Mouse (Mus musculus) E14TG2a.4 (cell line): ENCODE measurements around the gene Ccdc157.

Source experiments
- H3K27me3 ChIP-seq: 2 replicates; pipeline ENCODE4 v1.6.1; 2014; ENCODE audit warnings: low read length, control low read depth; ENCODE audit not compliant: insufficient read depth
- H3K36me3 ChIP-seq: 2 replicates; pipeline ENCODE4 v1.6.1; 2014; ENCODE audit warnings: low read length, control low read depth; ENCODE audit not compliant: insufficient read depth
- H3K4me1 ChIP-seq: replicated peaks from 2 replicates; pipeline ENCODE4 v1.6.1; 2014; ENCODE audit warnings: low read depth, low read length, control low read depth
- H3K4me3 ChIP-seq: replicated peaks from 2 replicates; pipeline ENCODE4 v1.5.1; 2014; ENCODE audit warnings: mild to moderate bottlenecking, low read length
- H3K9me3 ChIP-seq: 2 replicates; pipeline ENCODE4 v1.6.1; 2014; ENCODE audit warnings: low read length, control low read depth
- CTCF ChIP-seq: conservative IDR thresholded peaks from 2 replicates; pipeline ENCODE4 v1.5.1; 2014; ENCODE audit warnings: low read length
- NANOG ChIP-seq: IDR thresholded peaks from 2 replicates; pipeline ENCODE4 v1.6.1; 2014; ENCODE audit warnings: borderline replicate concordance, low read length, mixed read lengths
- POU5F1 ChIP-seq: IDR thresholded peaks from 2 replicates; pipeline ENCODE4 v1.6.1; 2014; ENCODE audit warnings: low read length, borderline replicate concordance

The Ccdc157 gene

DNA sequence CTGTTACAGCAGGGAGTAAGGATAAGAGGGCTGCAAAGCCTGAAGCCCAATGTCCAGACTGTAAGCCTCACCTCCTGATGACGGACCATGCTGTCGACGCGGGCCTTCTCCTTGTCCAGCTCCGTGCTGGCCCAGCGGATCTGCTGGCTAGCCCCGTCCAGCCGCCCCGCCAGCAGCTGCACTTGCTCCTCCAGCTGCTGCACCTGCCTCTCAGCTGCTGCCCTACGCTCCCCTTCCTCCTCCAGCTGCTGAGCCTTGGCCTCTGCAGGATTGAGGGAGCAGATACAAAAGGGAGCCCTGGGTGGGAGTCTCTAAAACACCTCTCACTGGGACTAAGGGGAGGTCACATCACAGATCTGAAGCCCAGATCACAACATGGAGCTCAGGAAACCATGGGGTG, 13.0 kb downstream of the Ccdc157 start:
- TF ChIP-seq POU5F1 (no peak), NANOG (no peak), CTCF (no peak)
- Histone ChIP-seq H3K4me3 (no peak overlapping the region; the same call in 1 of the 2 replicates), H3K9me3 (no peaks in the 10 kb centered on the region), H3K27me3 (no peaks in the 10 kb centered on the region), H3K36me3 (peaks cover 10% of the 10 kb centered on the region), H3K4me1 (peaks cover 33% of the 10 kb centered on the region)

DNA sequence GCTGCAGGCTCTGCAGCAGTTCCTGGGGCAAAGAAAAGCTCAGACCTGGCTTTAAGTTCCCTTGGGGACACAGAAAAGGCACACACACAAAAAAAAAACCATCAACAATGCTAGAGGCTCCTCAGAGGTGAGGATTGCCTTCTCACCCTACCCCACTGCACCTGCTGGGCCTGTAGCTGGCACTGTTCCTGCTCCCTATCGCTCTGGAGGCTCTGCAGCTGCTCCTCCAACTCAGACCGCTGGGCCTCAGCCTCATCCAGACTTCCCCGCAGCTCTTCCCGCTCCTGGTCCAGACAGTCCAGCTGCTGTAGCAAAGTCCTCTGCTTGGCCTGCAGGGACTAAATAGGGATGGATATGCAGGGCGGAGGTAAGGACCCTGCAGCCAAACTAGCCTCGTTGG, 13.7 kb downstream of the Ccdc157 start:
- no peaks in the 10 kb centered on the region for H3K27me3 ChIP-seq
- peaks cover 33% of the 10 kb centered on the region for H3K4me1 ChIP-seq
- no peak overlapping the region; the same call in 1 of the 2 replicates for H3K4me3 ChIP-seq
- H3K36me3 ChIP-seq = peaks cover 17% of the 10 kb centered on the region
- no peaks in the 10 kb centered on the region for H3K9me3 ChIP-seq
- TF ChIP-seq POU5F1 (no peak), CTCF (no peak), NANOG (no peak)

- no peaks in the 10 kb centered on the region for H3K27me3 ChIP-seq
- H3K9me3 ChIP-seq = no peaks in the 10 kb centered on the region
- peak overlapping the region; percentile 64 for H3K4me3 ChIP-seq
- H3K4me1 ChIP-seq = peaks cover 39% of the 10 kb centered on the region
- H3K36me3 ChIP-seq = peaks cover 35% of the 10 kb centered on the region
- no peak for TF ChIP-seq POU5F1
- TF ChIP-seq CTCF = no peak
Measured at GRCm38 (mm10) chr11:4143281-4144062, 16.6 kb downstream of the Ccdc157 start.

DNA sequence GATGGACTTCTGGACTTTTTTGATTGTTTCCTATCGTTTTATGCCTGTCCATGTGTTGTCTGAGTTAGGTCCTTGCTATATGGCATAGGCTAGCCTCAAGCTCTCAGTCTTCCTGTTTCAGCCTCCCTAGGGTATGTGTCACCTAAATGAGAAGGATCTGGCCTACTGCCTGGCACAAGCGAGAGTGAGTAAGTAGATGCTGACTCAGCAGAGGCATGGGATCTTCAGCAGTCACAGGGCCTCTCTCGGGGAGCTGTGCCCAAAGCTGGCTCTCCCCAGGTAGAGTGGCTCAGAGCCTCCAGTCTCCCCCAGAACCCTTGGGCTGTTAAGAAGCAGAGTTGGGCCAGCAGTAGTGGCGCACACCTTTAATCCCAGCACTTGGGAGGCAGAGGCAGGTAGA, 17.7 kb downstream of the Ccdc157 start:
- TF ChIP-seq CTCF (no peak), POU5F1 (no peak), NANOG (no peak)
- no peaks in the 10 kb centered on the region for H3K9me3 ChIP-seq
- H3K27me3 ChIP-seq = no peaks in the 10 kb centered on the region
- H3K4me1 ChIP-seq = peaks cover 39% of the 10 kb centered on the region
- peaks cover 46% of the 10 kb centered on the region for H3K36me3 ChIP-seq
- no peak overlapping the region for H3K4me3 ChIP-seq

DNA sequence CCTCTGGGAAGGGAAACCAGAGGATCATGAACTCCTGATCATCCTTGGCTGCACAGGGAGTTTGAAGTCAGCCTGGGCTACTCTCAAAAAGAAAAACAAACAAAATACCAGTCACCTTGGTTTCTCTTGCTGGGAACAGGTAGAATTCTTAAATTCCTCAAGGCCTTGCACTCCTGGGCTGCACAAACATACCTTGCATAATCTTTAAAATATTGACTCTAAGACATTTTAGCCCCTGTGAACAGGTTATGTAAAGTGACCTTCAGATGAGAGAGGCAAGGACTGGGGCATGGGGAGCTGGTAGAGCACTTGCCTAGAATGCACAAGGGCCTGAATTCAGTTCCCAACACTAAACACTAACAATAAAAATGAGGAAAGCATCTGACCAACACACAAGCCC, 18.6 kb downstream of the Ccdc157 start:
- Histone ChIP-seq H3K4me3 (no peak overlapping the region), H3K36me3 (peaks cover 54% of the 10 kb centered on the region), H3K9me3 (no peaks in the 10 kb centered on the region), H3K27me3 (0 out of 2 replicates have a peak, but pooled peaks cover 1% of the 10 kb centered on the region), H3K4me1 (peaks cover 32% of the 10 kb centered on the region)
- TF ChIP-seq POU5F1 (no peak), CTCF (no peak), NANOG (no peak)

DNA sequence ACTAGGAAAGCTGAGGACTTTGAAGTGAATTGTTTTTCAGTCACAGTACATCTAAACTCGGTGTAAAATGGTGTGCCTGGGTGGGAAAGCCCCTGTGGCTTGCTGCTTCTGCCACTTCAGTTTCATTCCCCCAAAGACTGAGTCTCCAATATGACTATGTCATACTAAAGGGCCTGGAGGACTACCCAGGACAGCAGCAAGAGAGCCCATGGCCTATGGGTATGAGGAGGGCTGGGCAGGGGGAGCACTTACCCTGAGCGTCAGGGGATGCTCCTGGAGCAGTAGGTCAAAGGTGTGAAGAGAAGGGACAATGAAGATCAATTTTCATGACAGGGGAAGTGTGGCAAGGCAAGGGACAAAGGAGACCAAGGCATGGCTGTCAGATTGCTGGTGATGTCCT, 21.1 kb downstream of the Ccdc157 start:
- peaks cover 11% of the 10 kb centered on the region for H3K27me3 ChIP-seq
- TF ChIP-seq POU5F1 = no peak

DNA sequence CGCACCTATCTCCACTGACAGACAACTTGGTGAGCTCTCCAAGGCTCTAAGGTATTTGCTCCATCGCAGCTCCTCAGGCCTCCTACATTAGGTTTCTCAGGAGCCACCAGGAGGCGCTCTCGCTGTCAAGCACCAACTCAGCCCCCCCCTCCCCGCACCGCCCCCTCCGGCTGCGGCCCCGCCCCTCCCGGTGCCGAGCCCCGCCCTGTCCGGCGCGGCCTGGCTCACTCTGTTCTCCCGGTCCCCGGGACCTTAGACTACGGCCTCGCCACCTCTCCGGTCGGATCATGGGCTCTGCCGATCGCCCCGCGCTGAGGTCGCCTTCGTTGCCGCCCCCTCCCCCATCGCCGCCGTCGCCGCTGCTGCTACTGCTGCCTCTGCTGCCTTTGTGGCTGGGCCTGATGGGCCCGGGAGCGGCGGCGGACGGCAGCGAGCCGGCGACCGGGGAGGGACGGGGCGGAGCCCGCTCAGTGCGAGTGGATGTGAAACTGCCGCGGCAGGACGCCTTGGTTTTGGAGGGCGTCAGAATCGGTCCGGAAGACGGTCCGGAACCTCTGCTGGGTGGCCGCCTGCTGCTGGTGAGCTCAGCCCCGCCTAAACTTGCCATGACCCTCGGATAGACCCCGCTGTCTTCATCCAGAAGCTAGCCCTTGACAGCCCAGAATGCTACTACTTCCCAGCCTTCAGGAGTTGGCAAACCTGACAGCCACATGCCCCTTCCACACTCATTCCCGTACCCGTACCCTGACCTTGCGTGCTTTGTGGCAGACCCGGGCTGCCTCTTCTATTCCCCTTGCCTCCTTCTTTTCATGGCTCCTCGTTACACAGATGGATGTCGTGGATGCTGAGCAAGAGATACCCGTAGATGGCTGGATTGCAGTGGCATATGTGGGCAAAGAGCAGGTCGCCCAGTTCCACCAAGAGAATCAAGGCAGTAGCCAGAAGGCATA, 24.8 kb downstream of the Ccdc157 start, which contains the start of gene Rnf215:
Rnf215 (plus strand) TSS at position 217 of the 950 bp plus-strand sequence.
- Histone ChIP-seq H3K4me3 (peak within 1 kb of the TSS; percentile 92), H3K4me1 (peaks cover 35% of the 10 kb centered on the region), H3K36me3 (peaks cover 30% of the 10 kb centered on the region), H3K27me3 (peaks cover 24% of the 10 kb centered on the region), H3K9me3 (no peaks in the 10 kb centered on the region)
- TF ChIP-seq POU5F1 (no peak), NANOG (no peak), CTCF (peak; percentile 46)

More for the DNA sequence above, 21.1 kb downstream of the Ccdc157 start:
- no peaks in the 10 kb centered on the region for H3K9me3 ChIP-seq
- H3K36me3 ChIP-seq = peaks cover 56% of the 10 kb centered on the region
- peaks cover 29% of the 10 kb centered on the region for H3K4me1 ChIP-seq
- H3K4me3 ChIP-seq = no peak overlapping the region

DNA sequence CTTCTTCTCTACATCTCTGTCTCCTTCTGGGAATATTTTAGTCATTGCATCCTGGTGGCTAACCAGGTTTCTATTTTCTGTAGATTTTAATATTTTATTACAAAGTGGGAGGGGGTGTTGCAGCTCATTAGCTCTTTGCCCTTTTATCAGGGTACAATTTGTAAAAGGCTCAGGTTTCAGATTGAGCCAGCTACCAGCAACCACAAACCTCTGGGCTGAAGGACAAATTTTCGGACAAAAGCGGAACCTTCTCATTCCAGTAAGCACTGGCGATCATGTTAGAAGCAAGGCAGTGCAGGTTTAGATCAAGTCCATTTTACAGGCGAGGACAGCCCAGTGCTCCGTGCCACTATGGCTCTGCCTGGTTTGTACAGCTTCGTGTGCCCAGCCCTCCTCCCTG, 25.7 kb downstream of the Ccdc157 start:
- TF ChIP-seq POU5F1 (no peak), NANOG (no peak), CTCF (no peak)
- H3K4me3 ChIP-seq = peak overlapping the region; percentile 92
- H3K9me3 ChIP-seq = no peaks in the 10 kb centered on the region
- H3K27me3 ChIP-seq = peaks cover 27% of the 10 kb centered on the region
- peaks cover 23% of the 10 kb centered on the region for H3K36me3 ChIP-seq
- peaks cover 35% of the 10 kb centered on the region for H3K4me1 ChIP-seq
